Mouse (Mus musculus) testis, postnatal 10 days (tissue): ENCODE results near the gene Gm2974.
A peak's percentile ranks its signal among the peaks of the same experiment; 100 is the strongest.
"Not testable (repeated sequence)": the region's sequence is repeated elsewhere in the genome, so short reads cannot be mapped to it uniquely, and the experiment has no call there.

Source experiments
- DNase-seq: peaks from one replicate; pipeline ENCODE4 v3.0.0; 2021; ENCODE audit warnings: low spot score

Gene Gm2974

DNA sequence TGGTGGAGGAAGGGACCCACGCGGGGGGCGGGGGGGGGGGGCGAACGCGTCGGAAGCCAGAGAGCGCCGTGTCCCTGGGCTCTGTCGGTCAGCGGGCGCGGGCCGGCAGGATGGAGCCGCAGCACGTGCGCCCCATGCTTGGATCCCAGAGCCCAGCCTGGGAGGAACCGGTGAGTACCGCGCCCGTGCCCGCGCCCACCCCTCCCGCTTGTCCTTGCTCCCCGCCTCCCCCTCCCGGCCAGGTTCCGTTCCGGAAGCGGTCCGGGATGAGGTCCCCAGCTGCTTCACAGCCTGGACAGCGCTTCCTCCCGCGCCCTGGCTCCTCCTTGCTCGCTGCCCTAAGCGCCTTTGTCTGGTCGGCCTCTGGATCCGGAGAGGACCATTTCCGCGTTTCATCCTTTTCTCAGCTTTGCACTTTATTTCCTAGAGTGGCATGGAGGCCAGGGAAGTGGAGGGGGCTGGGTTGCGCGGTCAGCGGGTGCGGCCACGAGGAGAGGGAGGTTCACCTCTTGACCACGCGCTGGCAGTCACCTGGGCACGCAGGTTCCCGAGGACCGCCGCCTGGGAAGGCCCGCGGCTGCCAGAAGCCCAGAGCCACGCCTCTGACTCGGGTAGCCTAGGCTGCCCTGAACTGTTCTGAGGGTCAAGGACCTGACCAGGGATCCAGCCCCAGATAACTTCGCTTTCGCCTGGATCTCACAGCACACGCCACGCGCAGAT lies at the start of gene Gm2974:
Gene Gm2974 (plus strand): TSS at position 86 of the 720 bp plus-strand sequence.
- DNase-seq = peak; percentile 48

DNA sequence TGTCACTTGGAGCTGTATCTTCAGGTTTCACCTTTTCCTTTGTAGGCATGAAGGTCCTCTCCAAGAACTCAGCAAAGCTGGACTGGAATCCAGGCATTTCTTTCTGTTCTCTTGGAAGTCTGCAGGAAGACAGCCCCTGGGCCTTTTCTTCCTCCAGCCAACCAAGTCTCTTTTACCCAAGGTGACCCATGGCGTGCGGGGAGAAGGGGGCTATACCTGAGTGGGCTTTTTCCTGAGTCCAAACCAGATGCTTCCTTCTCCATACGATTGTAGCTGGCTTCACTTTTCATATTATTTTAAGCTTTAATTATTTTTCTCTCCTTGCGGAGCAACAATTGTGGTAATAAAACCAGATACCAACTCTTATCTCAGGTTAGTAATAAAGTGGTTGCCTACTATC lies 40.7 kb upstream of the Gm2974 start:
- peak; percentile 38 for DNase-seq

DNA sequence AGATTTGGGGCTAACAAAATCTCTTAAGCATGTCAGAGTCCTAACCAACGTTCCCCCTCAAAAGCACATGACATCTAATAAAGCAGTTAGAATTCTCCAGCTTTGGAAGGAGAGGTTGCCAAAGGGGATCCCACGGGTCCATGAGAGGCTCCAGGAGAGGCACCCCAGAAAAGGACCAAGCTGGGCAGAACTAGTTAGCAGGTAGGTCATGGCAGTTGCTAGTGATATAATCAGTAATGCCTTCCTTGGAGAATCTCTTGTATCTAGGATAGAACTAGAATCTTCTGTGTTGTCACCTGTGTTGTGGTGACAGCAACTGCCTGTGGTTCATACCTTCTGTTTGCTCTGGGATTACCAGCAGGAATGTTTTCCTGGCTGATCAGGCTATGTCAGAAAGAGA lies 17.6 kb upstream of the Gm2974 start, which contains the start of gene Gm3127:
Gene Gm3127 (plus strand): TSS at position 301 of the 400 bp plus-strand sequence.
- not testable (repeated sequence) for DNase-seq

DNA sequence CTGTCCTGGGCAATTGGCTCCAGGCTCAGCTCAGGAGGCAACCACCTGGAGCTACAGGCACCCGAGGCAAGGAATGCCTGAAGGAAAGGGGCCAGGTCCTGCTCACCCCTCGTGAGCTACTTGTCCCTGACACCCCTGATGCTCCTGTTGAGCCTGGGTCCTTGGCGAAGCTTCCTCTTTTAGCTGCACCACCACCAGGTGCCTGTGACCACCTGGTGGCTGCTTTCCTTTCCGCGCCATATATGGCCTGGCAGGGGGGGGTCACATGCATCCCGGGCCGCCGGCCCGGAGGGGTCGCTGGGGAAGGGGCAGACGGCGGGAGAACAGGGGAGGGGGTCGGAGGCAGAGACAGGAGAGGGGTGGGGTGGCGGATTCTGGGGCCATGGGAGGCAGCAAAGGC lies 346 bp upstream of the Gm2974 start:
- DNase-seq = peak; percentile 19

DNA sequence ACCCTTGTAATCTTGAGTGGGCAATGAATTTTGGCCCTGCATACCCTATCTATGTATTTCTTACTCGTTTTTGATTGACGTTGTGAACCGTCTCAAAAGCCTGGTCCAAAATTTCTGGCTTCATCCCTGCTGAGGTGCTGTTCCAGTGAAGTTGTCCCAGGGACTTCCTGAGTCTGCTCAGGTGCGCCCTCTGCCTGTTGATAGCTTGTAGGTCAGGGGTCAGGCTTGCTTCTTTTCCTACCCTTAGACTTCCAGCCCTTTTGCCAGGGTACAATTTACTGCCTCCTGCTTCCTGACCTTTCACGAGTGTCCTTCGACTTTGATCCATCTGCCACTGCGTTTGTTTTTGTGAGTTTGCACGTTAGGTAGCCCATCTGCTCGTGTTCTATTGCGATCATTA lies 999 bp downstream of the Gm2974 start:
- not testable (repeated sequence) for DNase-seq

DNA sequence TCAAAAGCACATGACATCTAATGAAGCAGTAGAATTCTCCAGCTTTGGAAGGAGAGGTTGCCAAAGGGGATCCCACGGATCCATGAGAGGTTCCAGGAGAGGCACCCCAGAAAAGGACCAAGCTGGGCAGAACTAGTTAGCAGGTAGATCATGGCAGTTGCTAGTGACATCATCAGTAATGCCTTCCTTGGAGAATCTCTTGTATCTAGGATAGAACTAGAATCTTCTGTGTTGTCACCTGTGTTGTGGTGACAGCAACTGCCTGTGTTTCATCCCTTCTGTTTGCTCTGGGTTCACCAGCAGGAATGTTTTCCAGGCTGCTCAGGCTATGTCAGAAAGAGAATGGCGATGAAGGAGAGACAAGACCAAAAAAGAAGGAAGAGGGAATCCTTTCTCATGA lies 67.0 kb downstream of the Gm2974 start, which contains the start of gene Gm3138:
Gene Gm3138 (plus strand): TSS at position 301 of the 400 bp plus-strand sequence.
- not testable (repeated sequence) for DNase-seq
